Mouse (Mus musculus) brain, embryonic 14.5 days (tissue): ENCODE measurements around the gene Kcnh2.

Experiments used
- CTCF ChIP-seq: fragments of 200-500 bp; IDR thresholded peaks from 2 replicates; pipeline ENCODE4 v1.5.1; 2012; ENCODE audit warnings: inconsistent platforms, mild to moderate bottlenecking, moderate library complexity, borderline replicate concordance; ENCODE audit not compliant: insufficient read depth, insufficient read length; ENCODE audit errors: extremely low read depth
- POLR2A ChIP-seq: fragments of 200-500 bp; IDR thresholded peaks from 2 replicates; pipeline ENCODE4 v1.6.1; 2012; ENCODE audit warnings: mild to moderate bottlenecking, inconsistent platforms, borderline replicate concordance; ENCODE audit not compliant: poor library complexity, insufficient read depth, insufficient read length, severe bottlenecking; ENCODE audit errors: extremely low read depth

DNA sequence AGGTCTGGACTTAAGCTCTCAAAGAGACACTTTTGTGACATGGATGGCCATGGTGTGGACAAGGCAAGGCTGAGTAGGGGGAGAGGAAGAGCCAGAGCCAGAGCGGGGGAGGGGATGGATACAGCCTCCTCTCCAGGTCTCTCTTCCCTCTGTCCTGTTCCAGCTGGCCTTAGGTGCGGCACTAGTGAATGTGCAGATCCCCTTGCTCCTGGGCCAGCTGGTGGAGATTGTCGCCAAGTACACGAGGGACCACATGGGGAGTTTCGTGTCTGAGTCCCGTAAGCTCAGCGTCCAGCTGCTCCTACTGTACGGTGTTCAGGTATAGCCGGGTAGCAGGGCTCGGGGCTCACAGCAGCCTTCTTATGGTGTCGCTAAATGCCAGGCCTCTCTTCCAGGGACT, 49.0 kb upstream of the Kcnh2 start:
- TF ChIP-seq CTCF (no peak), POLR2A (no peak)
